Mouse (Mus musculus) neural tube, embryonic 12.5 days (tissue): ENCODE measurements around the gene Cyp3a25. TPM values are rescaled to one million over a fixed set of nuclear protein-coding genes. Genes with fewer than 3 reads are reported as not detected.
"Not testable (repeated sequence)": the region's sequence is repeated elsewhere in the genome, so short reads cannot be mapped to it uniquely, and the experiment has no call there.

Source experiments
- ATAC-seq: fragments of 200-750 bp; cut with Nextera tagmentation; 2 replicates; pipeline ENCODE4 v1.8.0; 2017; ENCODE audit warnings: low read depth, mild to moderate bottlenecking, moderate TSS enrichment, moderate library complexity; ENCODE audit not compliant: low FRiP score
- H3K27ac ChIP-seq: fragments of 300-500 bp; sonication (generic); 2 replicates; pipeline ENCODE4 v1.5.1; 2016
- H3K27me3 ChIP-seq: fragments of 300-500 bp; sonication (generic); replicated peaks from 2 replicates; pipeline ENCODE4 v1.6.1; 2016; ENCODE audit warnings: mild to moderate bottlenecking
- H3K36me3 ChIP-seq: fragments of 300-500 bp; sonication (generic); 2 replicates; pipeline ENCODE4 v1.6.1; 2016; ENCODE audit warnings: mild to moderate bottlenecking
- H3K4me1 ChIP-seq: fragments of 300-500 bp; sonication (generic); 2 replicates; pipeline ENCODE4 v1.6.1; 2016
- H3K4me2 ChIP-seq: fragments of 300-500 bp; sonication (generic); replicated peaks from 2 replicates; pipeline ENCODE4 v1.6.1; 2016; ENCODE audit warnings: mild to moderate bottlenecking
- H3K4me3 ChIP-seq: fragments of 300-500 bp; sonication (generic); 2 replicates; pipeline ENCODE4 v1.5.1; 2016
- H3K9ac ChIP-seq: fragments of 300-500 bp; sonication (generic); 2 replicates; pipeline ENCODE4 v1.6.1; 2016; ENCODE audit warnings: mild to moderate bottlenecking
- H3K9me3 ChIP-seq: fragments of 300-500 bp; sonication (generic); 2 replicates; pipeline ENCODE4 v1.6.1; 2016; ENCODE audit warnings: mild to moderate bottlenecking
- WGBS: fragments of 180-500 bp; shearing (Covaris S2); methylation state at CpG from one replicate; pipeline ENCODE4 v1.1.7; 2016; 5-methylcytosine and 5-hydroxymethylcytosine counted together
- polyA plus RNA-seq: library from polyadenylated mRNA; unstranded; fragments of >200 nt; fragmentation: Nextera tagmentation; extraction: Ambion mirVana; gene quantifications from 2 replicates; pipeline ENCODE4 v1.2.1, GENCODE M21; 2016

The Cyp3a25 gene
- not detected in 2 replicates for polyA plus RNA-seq

DNA sequence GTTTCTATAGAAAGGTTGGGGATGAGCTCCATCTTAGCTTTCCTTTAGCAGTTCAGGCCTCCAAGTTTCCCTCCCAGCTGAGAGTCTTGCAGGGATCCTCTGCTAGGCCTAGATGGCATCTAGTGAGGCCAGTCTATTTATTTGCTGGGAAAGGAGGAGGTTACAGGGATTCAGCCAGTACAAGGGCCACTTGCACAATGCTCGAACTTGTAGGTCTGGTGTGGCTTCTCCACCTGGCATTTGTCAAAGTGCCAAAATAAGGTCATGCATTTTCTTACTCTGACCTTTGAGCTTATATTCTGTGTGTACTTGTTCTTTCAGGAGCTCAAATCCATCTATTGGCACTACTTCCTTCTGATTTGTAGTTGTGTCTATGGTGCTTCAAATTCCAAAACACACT is at the start of gene Cyp3a25:
Cyp3a25 (minus strand) TSS at position 110 of the 400 bp plus-strand sequence.
- H3K4me2 ChIP-seq, H3K27ac ChIP-seq, H3K9ac ChIP-seq, H3K36me3 ChIP-seq, ATAC-seq, H3K27me3 ChIP-seq, H3K4me3 ChIP-seq, H3K4me1 ChIP-seq: not testable (repeated sequence)
- H3K9me3 ChIP-seq, result peaks cover 28% of the 10 kb centered on the region
- WGBS, result 78% methylated on average over 1 of the region's 1 CpGs

DNA sequence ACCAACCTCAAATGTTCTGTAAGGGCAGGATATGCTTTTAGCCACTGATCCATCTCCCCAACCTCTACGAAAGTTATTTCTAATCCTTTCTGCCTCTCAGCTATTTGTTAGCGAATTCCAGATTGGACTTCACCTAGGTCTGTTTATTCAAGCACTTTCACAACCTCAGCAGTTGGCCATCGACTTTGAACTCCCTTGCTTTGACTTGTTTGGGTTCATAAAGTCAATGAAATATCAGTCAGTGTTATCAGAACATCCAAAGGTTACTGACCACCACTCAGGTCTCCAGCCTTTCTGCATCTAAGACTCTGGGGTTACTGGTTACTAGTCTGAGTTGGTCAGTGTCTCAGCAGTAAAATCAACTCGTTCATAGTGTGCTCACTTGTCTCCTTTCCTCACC is 11.7 kb upstream of the Cyp3a25 start:
- no peak for ATAC-seq
- Histone ChIP-seq H3K36me3 (no peaks in the 10 kb centered on the region), H3K27me3 (no peaks in the 10 kb centered on the region), H3K4me1 (no peaks in the 10 kb centered on the region), H3K4me2 (no peak overlapping the region), H3K9me3 (peaks cover 37% of the 10 kb centered on the region), H3K9ac (no peak overlapping the region), H3K4me3 (no peak overlapping the region), H3K27ac (no peak overlapping the region)
- 58% methylated on average over 4 of the region's 4 CpGs for WGBS

DNA sequence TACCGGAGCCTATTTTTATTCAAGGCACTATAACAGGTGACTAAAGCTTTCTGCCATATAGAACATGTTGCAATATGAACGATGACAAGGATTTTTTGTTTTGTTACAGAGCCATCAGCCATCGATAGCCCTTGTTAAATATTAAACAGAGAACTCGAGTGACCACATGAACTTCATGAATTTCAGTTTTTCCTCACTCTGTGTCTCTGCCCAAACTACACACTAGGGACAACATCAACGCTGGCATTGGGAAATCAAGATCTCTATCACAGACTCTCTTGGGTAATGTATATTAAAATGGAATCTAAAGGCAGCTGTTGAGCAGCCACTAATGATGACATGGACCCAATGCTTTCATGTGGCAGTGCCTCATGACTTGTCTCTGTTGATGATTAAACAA is 8.9 kb upstream of the Cyp3a25 start:
- no peaks in the 10 kb centered on the region for H3K27me3 ChIP-seq
- no peak overlapping the region for H3K4me3 ChIP-seq
- no peaks in the 10 kb centered on the region for H3K4me1 ChIP-seq
- no peak overlapping the region for H3K9ac ChIP-seq
- peaks cover 45% of the 10 kb centered on the region for H3K9me3 ChIP-seq
- 81% methylated on average over 5 of the region's 5 CpGs for WGBS
- H3K4me2 ChIP-seq, result no peak overlapping the region
- ATAC-seq, result no peak
- H3K36me3 ChIP-seq, result no peaks in the 10 kb centered on the region
- no peak overlapping the region for H3K27ac ChIP-seq

DNA sequence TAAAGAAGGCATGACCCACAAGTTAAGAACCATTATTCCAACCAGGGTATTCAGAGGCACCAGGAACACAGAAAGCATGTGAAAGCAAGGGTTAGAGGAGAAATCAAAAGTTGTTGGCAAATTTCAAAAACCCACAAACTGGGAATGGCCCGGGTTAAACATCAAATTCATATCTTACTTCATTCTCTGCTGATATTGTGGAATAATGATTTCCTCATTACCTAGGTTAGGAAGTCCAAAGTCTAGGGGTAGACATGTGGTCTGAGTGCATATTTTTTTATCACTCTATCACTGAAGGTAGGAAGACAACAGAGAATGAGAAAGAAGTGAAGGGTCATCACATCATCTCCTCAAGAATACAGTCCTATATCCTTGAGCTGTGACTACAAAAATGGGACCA is 1.8 kb upstream of the Cyp3a25 start:
- 93% methylated on average over 1 of the region's 1 CpGs for WGBS
- Histone ChIP-seq H3K36me3 (no peaks in the 10 kb centered on the region), H3K27ac (no peak overlapping the region), H3K4me1 (no peaks in the 10 kb centered on the region), H3K9me3 (peaks cover 36% of the 10 kb centered on the region), H3K27me3 (no peaks in the 10 kb centered on the region), H3K4me3 (no peak overlapping the region), H3K9ac (no peak overlapping the region), H3K4me2 (no peak overlapping the region)
- no peak for ATAC-seq

DNA sequence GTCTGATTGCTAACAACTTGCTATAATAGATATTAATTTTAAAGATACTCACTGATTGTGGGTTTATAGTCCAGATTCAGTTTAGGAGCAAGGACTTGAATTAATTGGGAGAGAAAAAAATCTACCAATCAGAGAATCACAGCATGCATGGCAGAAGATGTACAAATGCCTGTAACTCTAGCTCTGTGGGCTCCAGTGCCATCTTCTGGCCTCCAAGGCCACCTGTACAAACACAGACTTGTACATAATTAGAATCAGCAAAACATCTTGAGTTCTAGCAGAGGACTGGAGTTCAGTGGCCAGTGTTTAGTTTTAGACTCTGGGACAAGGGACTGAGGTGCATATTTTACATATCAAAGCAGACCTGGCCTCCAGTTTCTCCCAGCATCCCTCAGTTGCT is 42.3 kb downstream of the Cyp3a25 start:
- Histone ChIP-seq H3K9ac (no peak overlapping the region), H3K4me3 (no peak overlapping the region), H3K4me2 (no peak overlapping the region), H3K27ac (no peak overlapping the region), H3K27me3 (no peaks in the 10 kb centered on the region), H3K9me3 (peaks cover 36% of the 10 kb centered on the region), H3K4me1 (no peaks in the 10 kb centered on the region), H3K36me3 (no peaks in the 10 kb centered on the region)
- no peak for ATAC-seq

Other genes starting within 250 kb of the Cyp3a25 start
- not detected in 2 replicates for gene Cyp3a44, start 203.7 kb downstream of the Cyp3a25 start, polyA plus RNA-seq
- gene Cyp3a11, start 129.7 kb downstream of the Cyp3a25 start, polyA plus RNA-seq, result not detected in 2 replicates
- gene Cyp3a59, start 69.6 kb upstream of the Cyp3a25 start, polyA plus RNA-seq, result not detected in 2 replicates
- gene Gm5565, start 150.9 kb upstream of the Cyp3a25 start, polyA plus RNA-seq, result not detected in 2 replicates
- gene Gm6309, start 161.1 kb upstream of the Cyp3a25 start, polyA plus RNA-seq, result not detected in 2 replicates
- not detected in 2 replicates for gene 1700001J03Rik, start 175.7 kb upstream of the Cyp3a25 start, polyA plus RNA-seq
- 26.5 and 26.6 TPM in 2 replicates for gene Rnf6, start 211.9 kb upstream of the Cyp3a25 start, polyA plus RNA-seq
- gene Cdk8, start 221.6 kb upstream of the Cyp3a25 start, polyA plus RNA-seq, result 31.3 and 31.8 TPM in 2 replicates